Mouse (Mus musculus) midbrain, postnatal 0 days (tissue): ENCODE measurements around the gene Bloc1s4. TPM values are rescaled to one million over a fixed set of nuclear protein-coding genes. Genes with fewer than 3 reads are reported as not detected.

ENCODE experiments used
- ATAC-seq: fragments of 200-750 bp; cut with Nextera tagmentation; 2 replicates; pipeline ENCODE4 v1.8.0; 2017; ENCODE audit warnings: moderate number of reproducible peaks, mild to moderate bottlenecking, moderate TSS enrichment, moderate library complexity; ENCODE audit not compliant: low FRiP score
- DNase-seq: peaks from one replicate; pipeline ENCODE4 v3.0.0-alpha.2; 2015; ENCODE audit warnings: low spot score
- H3K27ac ChIP-seq: fragments of 300-500 bp; sonication (generic); 2 replicates; pipeline ENCODE4 v1.5.1; 2014; ENCODE audit warnings: low read depth, mild to moderate bottlenecking, low read length, mixed read lengths
- H3K27me3 ChIP-seq: fragments of 300-500 bp; sonication (generic); 2 replicates; pipeline ENCODE4 v1.6.1; 2014; ENCODE audit warnings: low read length, control low read depth, mixed read lengths; ENCODE audit not compliant: insufficient read depth
- H3K36me3 ChIP-seq: fragments of 300-500 bp; sonication (generic); 2 replicates; pipeline ENCODE4 v1.6.1; 2014; ENCODE audit warnings: low read length, control low read depth, mixed read lengths; ENCODE audit not compliant: insufficient read depth
- H3K4me1 ChIP-seq: fragments of 300-500 bp; sonication (generic); 2 replicates; pipeline ENCODE4 v1.6.1; 2014; ENCODE audit warnings: mild to moderate bottlenecking, control low read depth, antibody characterized with exemption, low read length, mixed read lengths; ENCODE audit not compliant: insufficient read depth
- H3K4me2 ChIP-seq: fragments of 300-500 bp; sonication (generic); 2 replicates; pipeline ENCODE4 v1.6.1; 2014; ENCODE audit warnings: low read depth, mild to moderate bottlenecking, low read length, mixed read lengths; ENCODE audit not compliant: poor library complexity, severe bottlenecking
- H3K4me3 ChIP-seq: fragments of 300-500 bp; sonication (generic); 2 replicates; pipeline ENCODE4 v1.5.1; 2014; ENCODE audit warnings: low read depth, mild to moderate bottlenecking, low read length, moderate library complexity
- H3K9ac ChIP-seq: fragments of 300-500 bp; sonication (generic); replicated peaks from 2 replicates; pipeline ENCODE4 v1.6.1; 2014; ENCODE audit warnings: mild to moderate bottlenecking, low read length, moderate library complexity, mixed read lengths; ENCODE audit not compliant: poor library complexity, severe bottlenecking
- H3K9me3 ChIP-seq: fragments of 300-500 bp; sonication (generic); 2 replicates; pipeline ENCODE4 v1.6.1; 2016; ENCODE audit warnings: low read length, control low read depth
- CTCF ChIP-seq: IDR thresholded peaks from 2 replicates; pipeline ENCODE4 v1.5.1; 2016; ENCODE audit warnings: antibody characterized with exemption, mild to moderate bottlenecking
- WGBS: fragments of 180-500 bp; shearing (Covaris S2); extraction: QIAGEN DNeasy Blood & Tissue Kit; methylation state at CpG from one replicate; pipeline ENCODE4 v1.1.7; 2014; 5-methylcytosine and 5-hydroxymethylcytosine counted together
- polyA plus RNA-seq: library from polyadenylated mRNA; unstranded; fragments of >200 nt; fragmentation: Nextera tagmentation; extraction: Ambion mirVana; gene quantifications from 2 replicates; pipeline ENCODE4 v1.2.1, GENCODE M21; 2015
- total RNA-seq: library from RNA; depleted of rRNA; stranded (reverse); fragments of >200 nt; gene quantifications from 2 replicates; pipeline ENCODE4 v1.2.3, GENCODE M21; 2014

Bloc1s4 gene
- total and polyA plus RNA-seq, 2 experiments from 2014 or later, result 21.5 to 30.1 TPM

DNA sequence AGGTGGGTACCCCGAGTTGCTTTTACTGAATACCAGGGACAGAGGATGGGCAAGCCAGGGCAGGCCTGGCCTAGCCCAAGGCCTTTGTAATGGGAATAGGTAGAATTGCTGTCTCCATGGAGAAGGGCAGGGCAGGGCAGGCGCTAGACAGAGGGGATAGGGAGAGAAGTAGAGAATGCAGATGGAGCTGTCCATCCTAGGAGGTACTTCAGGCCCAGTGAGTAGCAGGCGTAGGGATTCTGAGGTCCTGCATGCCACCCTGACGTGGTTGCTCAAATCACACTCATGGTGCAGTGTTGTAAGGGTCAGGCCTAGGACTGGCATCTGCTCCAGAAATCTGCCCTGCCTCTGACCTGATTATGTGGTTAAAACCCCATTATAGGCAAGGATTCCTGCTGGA, 10.7 kb downstream of the Bloc1s4 start:
- H3K27ac ChIP-seq, result no peak overlapping the region
- WGBS, result 66% methylated on average over 4 of the region's 4 CpGs

DNA sequence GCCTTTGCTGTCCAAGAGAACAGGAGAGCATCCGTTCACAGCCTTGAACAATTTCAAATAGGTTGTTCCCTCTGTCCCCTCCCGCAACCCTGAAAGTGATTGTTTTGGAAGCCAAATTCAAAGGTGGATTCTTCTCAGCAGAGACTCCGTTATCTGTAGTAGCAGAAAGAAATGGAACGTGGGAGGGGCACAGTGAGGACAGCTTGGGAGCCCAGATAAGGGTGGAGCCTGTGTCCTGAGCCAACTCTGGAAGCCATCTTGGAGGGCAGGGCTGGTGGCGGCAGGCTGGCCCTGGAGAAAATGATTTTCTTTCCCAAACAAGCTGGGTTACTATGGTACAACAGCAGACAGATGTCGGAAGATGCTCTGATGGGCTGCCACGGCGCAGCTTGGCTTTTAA, 12.4 kb downstream of the Bloc1s4 start:
- Histone ChIP-seq H3K27me3 (no peaks in the 10 kb centered on the region), H3K4me1 (no peaks in the 10 kb centered on the region), H3K36me3 (no peaks in the 10 kb centered on the region), H3K9me3 (no peaks in the 10 kb centered on the region), H3K27ac (no peak overlapping the region), H3K4me3 (no peak overlapping the region), H3K9ac (no peak overlapping the region), H3K4me2 (no peak overlapping the region)
- ATAC-seq (no peak), DNase-seq (no peak)
- no peak for TF ChIP-seq CTCF
- 84% methylated on average over 8 of the region's 8 CpGs for WGBS

More for the DNA sequence above, 10.7 kb downstream of the Bloc1s4 start:
- Histone ChIP-seq H3K9ac (no peak overlapping the region), H3K9me3 (no peaks in the 10 kb centered on the region), H3K36me3 (no peaks in the 10 kb centered on the region), H3K4me1 (no peaks in the 10 kb centered on the region), H3K27me3 (no peaks in the 10 kb centered on the region), H3K4me2 (no peak overlapping the region), H3K4me3 (no peak overlapping the region)
- DNase-seq (no peak), ATAC-seq (no peak)
- TF ChIP-seq CTCF, result no peak

DNA sequence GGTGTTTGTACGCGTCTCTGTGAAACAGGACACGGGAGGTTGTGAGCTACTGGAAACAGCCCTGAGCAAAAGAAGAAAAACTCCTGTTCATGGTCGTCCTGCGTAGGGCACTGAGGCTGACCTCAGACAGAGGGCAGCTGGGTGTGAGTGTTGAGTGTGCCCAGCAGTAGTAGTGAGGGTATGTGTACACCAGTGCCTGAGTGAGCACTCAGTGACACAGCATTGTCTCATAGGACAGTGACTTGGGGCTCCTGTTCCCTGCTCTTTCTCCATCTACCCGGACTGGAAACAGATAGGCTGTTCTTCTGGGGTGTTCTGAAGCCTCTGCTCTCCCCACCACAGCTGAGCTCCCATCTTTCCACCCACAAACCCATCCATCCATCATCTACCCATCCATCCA, 13.3 kb downstream of the Bloc1s4 start:
- Histone ChIP-seq H3K27ac (no peak overlapping the region), H3K27me3 (no peaks in the 10 kb centered on the region), H3K4me1 (no peaks in the 10 kb centered on the region), H3K9me3 (no peaks in the 10 kb centered on the region), H3K36me3 (no peaks in the 10 kb centered on the region), H3K4me3 (no peak overlapping the region), H3K9ac (no peak overlapping the region), H3K4me2 (no peak overlapping the region)
- ATAC-seq (no peak), DNase-seq (no peak)
- TF ChIP-seq CTCF, result no peak
- WGBS, result 90% methylated on average over 6 of the region's 6 CpGs

GRCm38 (mm10) chr5:36733405-36733804, 15.0 kb downstream of the Bloc1s4 start:
- Histone ChIP-seq H3K4me2 (no peak overlapping the region), H3K4me3 (no peak overlapping the region), H3K4me1 (no peaks in the 10 kb centered on the region), H3K27ac (no peak overlapping the region), H3K36me3 (no peaks in the 10 kb centered on the region), H3K27me3 (no peaks in the 10 kb centered on the region), H3K9me3 (no peaks in the 10 kb centered on the region), H3K9ac (no peak overlapping the region)
- WGBS, result 66% methylated on average over 3 of the region's 3 CpGs
- DNase-seq, result no peak
- ATAC-seq, result no peak
- TF ChIP-seq CTCF, result no peak

GRCm38 (mm10) chr5:36731901-36732652, 16.4 kb downstream of the Bloc1s4 start:
- ATAC-seq (no peak), DNase-seq (no peak)
- Histone ChIP-seq H3K4me3 (no peak overlapping the region), H3K9ac (no peak overlapping the region), H3K36me3 (no peaks in the 10 kb centered on the region), H3K27ac (no peak overlapping the region), H3K4me1 (no peaks in the 10 kb centered on the region), H3K27me3 (no peaks in the 10 kb centered on the region), H3K4me2 (no peak overlapping the region), H3K9me3 (no peaks in the 10 kb centered on the region)
- 81% methylated on average over 7 of the region's 7 CpGs for WGBS
- no peak for TF ChIP-seq CTCF

- no peaks in the 10 kb centered on the region for H3K9me3 ChIP-seq
- no peak for TF ChIP-seq CTCF
- H3K36me3 ChIP-seq, result no peaks in the 10 kb centered on the region
- 60% methylated on average over 3 of the region's 3 CpGs for WGBS
- H3K27ac ChIP-seq, result no peak overlapping the region
- DNase-seq, result no peak
- H3K27me3 ChIP-seq, result no peaks in the 10 kb centered on the region
- no peak overlapping the region for H3K4me3 ChIP-seq
- no peak overlapping the region for H3K9ac ChIP-seq
- H3K4me2 ChIP-seq, result no peak overlapping the region
- ATAC-seq, result no peak
- no peaks in the 10 kb centered on the region for H3K4me1 ChIP-seq
Observed at GRCm38 (mm10) chr5:36730689-36731088, 17.8 kb downstream of the Bloc1s4 start.
